Mouse (Mus musculus) spleen, postnatal 14 days (tissue): ENCODE data around the gene Rundc3b.

ENCODE experiments used
- DNase-seq, 2 experiments: peaks; one replicate each; pipeline ENCODE4 v3.0.0; 2021 to 2022; ENCODE audit warnings: low spot score in 2 of 2

Rundc3b gene

DNA sequence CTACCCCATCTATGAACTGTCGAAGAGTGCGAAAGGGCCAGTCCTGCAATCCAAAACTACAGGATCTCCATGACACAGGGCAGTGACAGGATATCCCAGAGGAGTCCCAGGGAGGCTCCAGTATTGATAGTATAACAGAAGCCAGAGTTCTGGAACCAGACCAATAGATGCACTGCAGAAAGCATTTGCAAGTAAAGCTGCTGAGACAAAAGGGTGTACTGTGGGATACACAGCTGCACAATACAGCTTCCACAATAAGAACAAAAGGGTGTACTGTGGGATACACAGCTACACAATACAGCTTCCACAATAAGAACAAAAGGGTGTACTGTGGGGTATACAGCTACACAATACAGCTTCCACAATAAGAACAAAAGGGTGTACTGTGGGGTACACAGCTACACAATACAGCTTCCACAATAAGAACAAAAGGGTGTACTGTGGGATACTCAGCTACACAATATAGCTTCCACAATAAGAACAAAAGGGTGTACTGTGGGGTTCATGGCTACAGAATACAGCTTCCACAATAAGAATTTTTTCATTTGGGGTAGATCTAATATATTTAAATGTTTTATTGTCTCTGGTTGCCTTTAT, 134.0 kb downstream of the Rundc3b start:
- DNase-seq = no peak

DNA sequence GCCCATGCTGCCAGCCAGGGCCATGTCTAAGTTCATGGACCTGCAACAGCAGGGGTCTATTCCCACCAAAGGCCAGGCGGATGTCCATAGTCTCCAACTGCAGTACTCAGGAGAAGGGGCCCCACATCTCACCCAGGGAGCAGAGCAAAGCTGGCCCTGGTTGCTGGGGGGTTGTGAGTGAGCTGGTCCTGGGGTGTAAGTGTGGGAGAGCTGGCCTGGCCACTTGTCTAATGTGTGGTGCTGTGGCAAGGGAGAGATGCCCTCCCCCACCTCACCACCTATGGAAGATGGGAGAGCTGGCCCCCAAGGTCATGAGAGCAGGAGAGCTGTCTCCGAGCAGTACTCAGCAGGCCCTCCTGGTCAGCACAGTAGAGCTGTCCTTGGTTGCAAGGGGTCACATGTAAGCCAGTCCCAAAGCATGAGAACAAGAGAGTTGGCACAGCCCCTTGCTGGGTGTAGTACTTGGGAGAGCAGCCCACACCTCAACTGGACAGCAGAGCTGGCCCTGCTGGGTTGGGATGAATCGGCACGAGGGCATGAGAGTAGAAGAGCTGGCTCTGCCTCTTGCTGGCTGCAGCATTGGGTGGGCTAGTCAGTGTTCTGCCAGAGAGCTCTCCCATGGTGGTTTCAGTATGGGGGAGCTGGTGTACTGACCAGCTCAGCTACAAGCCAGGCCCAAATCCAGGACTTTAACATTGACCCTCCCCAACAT, 134.6 kb downstream of the Rundc3b start:
- no peak for DNase-seq

DNA sequence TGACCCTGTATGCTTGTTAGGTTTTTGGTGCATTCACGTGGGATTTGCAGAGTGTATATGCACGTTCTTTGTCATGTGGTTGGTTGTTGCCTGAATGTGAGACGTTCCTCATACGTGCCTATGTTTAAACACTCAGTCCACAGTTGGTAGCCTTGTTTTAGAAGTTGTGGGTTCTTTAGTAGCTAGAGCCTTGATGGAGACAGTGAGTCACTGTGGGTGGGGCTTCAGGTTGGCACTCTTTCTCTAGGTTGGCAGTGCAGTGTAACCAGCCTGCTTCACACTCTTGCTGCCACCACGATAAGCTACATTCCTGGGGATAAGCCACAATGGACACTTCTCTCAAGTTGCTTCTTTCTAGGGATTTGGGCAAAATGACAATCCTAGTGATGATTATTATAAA, 166.2 kb downstream of the Rundc3b start:
- no peak for DNase-seq

GRCm38 (mm10) chr5:8455565-8455964, 167.2 kb downstream of the Rundc3b start:
- DNase-seq = no peak
